Mouse (Mus musculus) thymus, postnatal 25 days (tissue): ENCODE measurements around the gene Gstp2.

Experiments
- DNase-seq: peaks from one replicate; pipeline ENCODE4 v3.0.0; 2022

The Gstp2 gene

GRCm38 (mm10) chr19:4045966-4046865, at the start of gene Gstp2:
TSS of gene Gstp2 (minus strand) at chr19:4046023.
- DNase-seq = no peak

DNA sequence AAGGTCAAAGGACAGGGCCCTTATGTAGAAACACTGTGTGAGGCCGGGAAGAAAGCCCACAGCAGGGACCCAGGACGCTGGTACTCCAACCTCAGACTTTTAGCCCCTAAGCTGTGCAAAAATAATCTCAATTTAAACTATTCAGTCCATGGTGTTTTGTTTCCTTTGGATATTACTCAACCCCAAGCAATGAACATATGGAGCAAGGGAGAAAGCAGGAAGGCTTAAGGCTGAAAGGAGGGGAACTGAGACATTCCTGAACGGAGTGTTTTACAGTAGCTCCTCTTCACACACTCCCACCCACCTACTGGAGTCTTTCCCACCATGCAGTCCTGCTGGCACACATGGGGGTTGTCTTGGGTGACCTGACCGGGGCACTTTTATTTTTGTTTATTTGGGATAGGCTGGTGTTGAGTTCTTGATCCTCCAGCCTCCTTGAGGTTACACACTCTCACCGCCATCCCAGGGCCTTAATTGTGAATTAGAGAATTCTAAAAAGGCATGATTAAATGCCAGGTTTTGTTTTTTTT, 49.0 kb upstream of the Gstp2 start:
- DNase-seq = no peak

DNA sequence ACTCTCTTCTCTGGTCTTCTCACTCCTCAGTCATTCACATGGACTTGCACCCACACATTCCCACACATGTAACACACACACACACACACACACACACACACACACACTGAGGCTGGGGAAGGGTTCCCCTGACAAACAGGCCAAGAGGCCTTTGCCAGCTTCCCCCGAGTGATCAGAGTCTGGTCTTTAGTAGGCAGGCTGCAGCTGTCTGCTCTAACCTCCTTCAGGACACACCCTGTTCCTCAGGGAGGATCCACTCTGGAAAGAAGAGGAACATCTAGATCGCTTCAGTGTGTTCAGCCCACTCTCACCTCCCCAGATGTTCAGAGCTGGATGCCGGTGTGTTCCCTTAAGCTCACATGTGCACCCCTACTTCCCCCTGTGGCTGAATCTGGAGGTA, 48.5 kb upstream of the Gstp2 start:
- no peak for DNase-seq

- DNase-seq = no peak
Measured at GRCm38 (mm10) chr19:4093772-4094171, 47.9 kb upstream of the Gstp2 start.

GRCm38 (mm10) chr19:4092750-4093149, 46.9 kb upstream of the Gstp2 start:
- no peak for DNase-seq

DNA sequence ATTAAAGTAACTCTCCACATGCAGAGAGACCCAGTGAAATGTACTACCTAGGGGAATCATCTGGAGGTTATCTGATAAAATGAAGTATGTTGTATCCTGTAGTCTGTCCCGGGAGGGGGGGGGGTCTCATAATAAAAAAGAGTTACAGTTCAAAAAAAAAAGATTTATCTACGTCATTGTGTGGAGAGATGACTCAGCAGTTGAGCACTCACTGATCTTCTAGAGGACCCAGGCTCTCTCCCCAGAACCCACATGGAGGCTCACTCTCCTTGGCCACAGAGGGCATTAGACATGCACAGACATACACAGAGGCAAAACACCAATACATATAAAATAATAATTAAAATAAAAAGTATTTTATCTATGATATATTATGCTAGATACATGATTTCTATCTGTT, 45.6 kb upstream of the Gstp2 start:
- DNase-seq = no peak

DNA sequence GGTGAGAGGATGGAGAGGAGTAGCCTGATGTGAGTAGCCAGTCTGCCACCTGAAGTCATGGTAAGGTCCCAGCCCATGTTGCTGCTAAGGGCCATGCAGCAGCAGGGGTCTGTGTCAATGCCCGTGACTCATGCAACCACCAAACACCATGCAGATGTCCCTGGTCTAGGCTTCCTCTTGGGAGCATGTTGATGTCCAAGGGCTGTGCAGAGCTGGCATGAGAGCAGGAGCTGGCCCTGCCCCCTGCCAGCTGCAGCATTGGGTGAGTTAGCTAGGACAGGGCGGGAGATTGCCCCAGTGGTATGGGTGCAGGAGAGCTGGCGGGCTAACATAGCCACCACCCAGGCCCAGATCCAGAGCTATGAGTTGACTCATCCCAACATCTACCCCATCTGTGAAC, 44.6 kb upstream of the Gstp2 start:
- no peak for DNase-seq

DNA sequence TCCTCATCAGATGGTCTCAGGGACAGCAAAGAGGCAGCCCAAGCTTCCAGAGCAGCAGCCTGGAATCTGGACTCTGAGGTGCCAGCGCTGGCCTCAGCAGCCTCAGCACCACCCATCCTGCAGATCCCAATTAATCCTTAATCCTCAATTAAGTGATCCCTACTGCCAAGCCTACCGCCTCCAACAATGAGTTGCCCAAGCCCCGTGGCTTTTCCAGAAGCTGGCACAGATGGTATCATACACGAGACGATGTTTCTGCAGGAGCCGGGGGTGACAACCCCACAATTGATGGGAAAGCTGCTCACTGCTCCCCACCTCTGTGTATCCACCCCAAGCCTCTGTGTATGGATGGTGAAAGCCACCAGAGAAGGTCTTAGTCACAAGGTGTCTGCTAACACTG, 43.3 kb upstream of the Gstp2 start:
- no peak for DNase-seq

- no peak for DNase-seq
Measured at GRCm38 (mm10) chr19:4088146-4088545, 42.3 kb upstream of the Gstp2 start.

- no peak for DNase-seq
Measured at GRCm38 (mm10) chr19:4087090-4087489, 41.3 kb upstream of the Gstp2 start.

GRCm38 (mm10) chr19:4086156-4086555, 40.3 kb upstream of the Gstp2 start:
- DNase-seq = no peak

GRCm38 (mm10) chr19:4084984-4085383, 39.2 kb upstream of the Gstp2 start:
- no peak for DNase-seq

DNA sequence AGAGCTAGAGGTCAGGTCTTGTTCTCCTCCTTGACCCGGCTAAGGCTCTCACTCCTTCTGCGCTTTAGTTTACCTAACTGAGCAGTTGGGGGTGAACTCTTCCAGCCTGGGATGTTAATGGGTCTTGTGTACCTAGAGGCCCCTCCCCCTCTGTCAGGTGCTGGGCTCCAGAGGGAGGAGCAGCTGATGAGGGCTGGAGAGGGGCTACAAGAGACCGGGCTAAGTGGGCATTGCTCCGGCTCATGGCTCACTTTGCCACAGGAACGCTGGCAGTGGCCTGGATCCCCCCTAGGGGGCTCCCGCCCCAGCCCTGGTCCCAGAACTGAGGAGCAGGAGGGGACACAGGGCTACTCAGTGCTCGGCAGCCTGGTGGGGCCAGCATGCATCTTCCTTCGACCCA, 38.0 kb upstream of the Gstp2 start:
- no peak for DNase-seq

DNA sequence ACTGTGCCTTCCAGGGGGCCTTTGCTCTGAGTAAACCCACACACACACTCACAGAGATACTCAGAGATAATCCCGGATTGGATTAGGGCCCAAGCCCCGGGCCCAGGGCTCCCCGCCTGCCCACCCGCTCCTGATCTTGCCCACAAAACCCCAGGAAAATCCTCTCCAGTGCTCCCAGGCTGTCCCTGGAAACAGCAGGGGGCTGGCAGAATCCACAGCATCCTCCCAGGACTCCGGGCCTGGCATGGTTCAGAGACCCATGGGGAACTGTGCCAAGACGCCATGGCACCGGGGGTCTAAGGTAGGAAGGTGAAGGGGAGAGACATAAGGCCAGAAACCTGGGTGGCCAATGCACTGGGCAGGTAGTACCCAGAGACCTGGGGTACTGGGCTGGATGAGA, 37.5 kb upstream of the Gstp2 start:
- no peak for DNase-seq

DNA sequence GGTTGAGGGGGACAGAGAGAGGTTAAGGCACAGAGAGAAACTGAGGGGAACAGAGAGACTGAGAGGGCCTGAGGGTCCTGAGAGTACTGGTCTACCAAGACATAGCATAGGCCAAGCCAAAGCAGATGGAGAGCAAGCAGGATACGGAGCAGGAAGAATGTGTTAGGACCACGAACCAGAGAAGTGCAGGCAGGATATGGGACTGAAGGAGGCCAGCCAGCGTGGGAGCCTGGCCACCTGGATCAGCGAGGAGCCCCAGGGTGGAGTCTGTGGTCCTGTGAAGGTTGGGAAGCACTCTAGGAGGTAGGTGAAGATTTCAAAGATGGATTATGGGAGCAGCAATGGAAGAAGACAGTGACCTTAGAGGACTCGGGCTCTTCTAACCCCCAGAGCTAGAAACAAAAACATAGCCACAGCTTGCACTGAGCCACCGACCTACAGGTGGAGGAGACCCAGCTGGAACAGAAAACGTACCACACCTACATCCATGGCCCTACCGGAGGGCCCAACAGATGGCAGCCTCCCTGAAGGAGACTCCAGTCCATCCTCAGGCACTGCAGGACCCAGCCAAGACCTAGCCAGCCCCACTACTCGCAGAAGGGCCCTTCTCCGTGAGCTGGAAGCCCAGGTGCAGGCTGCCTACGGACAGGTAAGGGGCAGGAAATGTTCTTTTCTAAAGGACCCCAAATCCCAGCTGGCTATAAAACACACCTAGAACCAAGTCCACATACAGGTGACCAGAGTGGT, 36.6 kb upstream of the Gstp2 start:
- no peak for DNase-seq

- DNase-seq = no peak
Measured at GRCm38 (mm10) chr19:4081394-4081793, 35.6 kb upstream of the Gstp2 start, which contains the start of gene Cabp2. TSS of gene Cabp2 (plus strand) at chr19:4081578.

DNA sequence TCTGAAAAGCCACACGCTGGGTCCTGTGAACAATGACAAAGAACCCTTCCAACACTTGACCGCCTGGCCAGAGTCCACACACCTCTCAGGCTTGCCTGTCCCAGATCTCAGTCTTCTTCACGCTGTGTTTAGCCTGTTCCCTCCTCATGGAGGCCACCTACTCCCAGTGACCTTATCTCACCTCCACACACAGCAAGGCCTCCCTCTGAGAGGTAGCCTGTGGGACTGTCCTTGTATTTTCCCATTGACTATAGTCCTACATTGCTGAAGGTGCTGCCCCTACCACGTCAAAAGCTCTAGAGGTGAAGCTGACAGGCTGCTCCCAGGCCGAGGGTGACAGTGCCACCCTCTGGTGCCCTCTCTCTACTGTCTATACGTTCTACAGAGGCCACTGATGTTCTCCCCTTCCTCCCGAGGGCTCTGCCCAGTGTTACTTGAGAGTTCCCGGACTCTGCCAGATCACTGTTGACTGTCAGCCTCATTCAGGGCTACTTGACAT, 34.7 kb upstream of the Gstp2 start:
- no peak for DNase-seq

- no peak for DNase-seq
Measured at GRCm38 (mm10) chr19:4079594-4079993, 33.8 kb upstream of the Gstp2 start.

DNA sequence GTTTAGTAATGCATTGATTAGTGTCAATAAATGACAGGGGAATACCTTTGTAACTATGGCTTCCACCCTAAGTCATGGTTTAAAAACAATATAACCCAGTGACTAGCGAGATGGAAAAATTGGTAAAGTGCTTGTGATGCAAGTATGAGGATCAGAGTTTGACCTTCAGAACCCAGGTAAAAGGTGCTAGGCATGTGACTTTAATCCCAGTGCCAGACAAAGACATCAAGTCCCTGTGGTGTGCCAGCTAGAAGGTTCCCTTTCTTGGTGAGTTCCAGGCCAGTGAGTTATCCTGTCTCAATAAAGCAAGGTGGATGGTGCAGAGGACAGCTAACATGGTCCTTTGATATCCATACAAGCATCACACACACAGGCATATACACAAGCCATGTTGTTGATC, 29.7 kb upstream of the Gstp2 start:
- DNase-seq = no peak

GRCm38 (mm10) chr19:4072706-4073424, 27.0 kb upstream of the Gstp2 start:
- no peak for DNase-seq

- no peak for DNase-seq
Measured at GRCm38 (mm10) chr19:4071406-4071805, 25.6 kb upstream of the Gstp2 start.

- DNase-seq = no peak
Measured at GRCm38 (mm10) chr19:4070756-4071155, 24.9 kb upstream of the Gstp2 start.

GRCm38 (mm10) chr19:4070311-4070710, 24.5 kb upstream of the Gstp2 start:
- no peak for DNase-seq
